Mouse (Mus musculus) spleen, postnatal 10 days (tissue): ENCODE results near the gene Micu2.
"Not testable (repeated sequence)": the region's sequence is repeated elsewhere in the genome, so short reads cannot be mapped to it uniquely, and the experiment has no call there.

Source experiments
- DNase-seq, 2 experiments: peaks; one replicate each; pipeline ENCODE4 v3.0.0; 2021 to 2022; ENCODE audit warnings: low spot score in 2 of 2

Gene Micu2

DNA sequence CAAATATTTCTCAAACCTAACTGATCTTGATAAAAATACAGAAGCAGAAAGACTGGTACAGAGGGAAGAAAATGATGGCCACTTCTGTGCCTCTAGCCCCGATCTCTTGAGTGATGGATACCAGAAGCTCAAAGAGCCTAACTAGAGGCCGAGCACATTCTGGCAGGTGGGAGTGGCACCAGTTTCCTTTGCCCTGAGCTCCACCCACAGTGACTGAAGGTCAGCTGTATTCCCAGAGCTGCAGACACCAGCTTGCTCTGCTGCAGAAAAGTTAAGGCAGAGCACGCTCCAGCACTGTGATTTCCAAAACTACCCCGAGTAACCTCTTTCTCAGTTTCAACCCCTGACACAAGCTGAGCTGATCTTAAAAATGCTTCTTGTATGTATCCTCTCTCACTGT lies 37.2 kb downstream of the Micu2 start:
- DNase-seq: no peak

DNA sequence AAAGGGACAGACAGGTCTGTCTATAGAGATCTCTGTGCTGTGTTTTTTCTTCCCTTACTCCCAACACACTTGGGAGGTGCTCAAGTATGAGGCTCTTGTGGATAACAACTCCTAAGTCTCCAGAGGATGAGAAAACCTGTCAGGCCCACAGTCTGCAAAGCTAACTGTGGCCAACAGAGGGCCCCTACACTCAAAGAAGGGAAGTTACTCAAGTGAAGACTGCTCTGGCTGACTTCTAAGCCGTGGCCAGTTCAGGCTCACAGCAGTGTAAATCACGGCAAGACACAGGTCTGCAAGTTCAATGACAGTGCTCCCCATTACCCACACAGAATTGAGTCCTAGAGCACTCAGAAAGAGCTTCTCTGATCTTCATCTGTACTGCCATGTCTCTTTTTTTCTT lies 48.0 kb downstream of the Micu2 start:
- peak in 1 of 2 experiments; percentile 38 for DNase-seq

GRCm38 (mm10) chr14:57945834-57946233 lies 53.2 kb downstream of the Micu2 start:
- no peak for DNase-seq

DNA sequence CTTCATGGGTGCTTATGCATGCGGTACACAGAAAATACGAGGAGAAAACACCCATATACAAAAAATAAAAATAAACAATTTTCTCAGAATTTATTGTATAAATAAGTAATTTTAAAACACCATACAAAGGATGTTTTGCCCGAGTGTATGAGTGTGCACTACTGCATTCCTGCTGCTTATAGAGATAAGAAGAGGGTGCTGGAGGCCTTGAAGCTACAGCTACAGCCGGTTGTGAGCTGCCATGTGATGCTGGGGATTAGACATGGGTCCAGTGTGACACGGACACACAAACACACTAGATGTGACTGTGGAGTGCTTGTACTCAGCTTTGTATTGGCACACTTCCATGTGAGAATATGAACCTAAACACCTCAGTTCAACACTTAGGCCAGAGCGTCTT lies 61.8 kb downstream of the Micu2 start:
- no peak for DNase-seq

- DNase-seq: no peak
Measured at GRCm38 (mm10) chr14:57934666-57935065, 64.4 kb downstream of the Micu2 start.

DNA sequence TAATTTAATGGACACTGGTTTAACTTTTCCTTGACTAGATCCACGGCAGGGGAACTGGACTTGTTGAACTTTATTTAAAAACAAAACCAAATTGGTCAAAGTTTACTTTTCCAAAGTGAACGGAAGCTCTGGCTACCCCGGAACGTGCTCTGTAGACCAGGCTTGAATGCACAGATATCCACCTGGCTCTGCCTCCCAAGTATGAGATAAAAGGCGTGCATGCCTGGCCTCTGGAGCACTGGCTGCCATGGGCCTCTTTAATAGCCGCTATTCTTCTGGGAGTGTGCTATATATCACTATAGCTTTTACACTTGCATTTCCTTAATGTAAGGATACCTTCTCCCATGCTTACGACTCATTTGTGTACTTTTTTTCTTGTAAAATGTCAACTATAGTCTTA lies 65.5 kb downstream of the Micu2 start:
- no peak for DNase-seq

- no peak for DNase-seq
Measured at GRCm38 (mm10) chr14:57932881-57933443, 66.1 kb downstream of the Micu2 start.

- no peak for DNase-seq
Measured at GRCm38 (mm10) chr14:57921428-57922131, 77.5 kb downstream of the Micu2 start.

- no peak for DNase-seq
Measured at GRCm38 (mm10) chr14:57920568-57921310, 78.3 kb downstream of the Micu2 start.

DNA sequence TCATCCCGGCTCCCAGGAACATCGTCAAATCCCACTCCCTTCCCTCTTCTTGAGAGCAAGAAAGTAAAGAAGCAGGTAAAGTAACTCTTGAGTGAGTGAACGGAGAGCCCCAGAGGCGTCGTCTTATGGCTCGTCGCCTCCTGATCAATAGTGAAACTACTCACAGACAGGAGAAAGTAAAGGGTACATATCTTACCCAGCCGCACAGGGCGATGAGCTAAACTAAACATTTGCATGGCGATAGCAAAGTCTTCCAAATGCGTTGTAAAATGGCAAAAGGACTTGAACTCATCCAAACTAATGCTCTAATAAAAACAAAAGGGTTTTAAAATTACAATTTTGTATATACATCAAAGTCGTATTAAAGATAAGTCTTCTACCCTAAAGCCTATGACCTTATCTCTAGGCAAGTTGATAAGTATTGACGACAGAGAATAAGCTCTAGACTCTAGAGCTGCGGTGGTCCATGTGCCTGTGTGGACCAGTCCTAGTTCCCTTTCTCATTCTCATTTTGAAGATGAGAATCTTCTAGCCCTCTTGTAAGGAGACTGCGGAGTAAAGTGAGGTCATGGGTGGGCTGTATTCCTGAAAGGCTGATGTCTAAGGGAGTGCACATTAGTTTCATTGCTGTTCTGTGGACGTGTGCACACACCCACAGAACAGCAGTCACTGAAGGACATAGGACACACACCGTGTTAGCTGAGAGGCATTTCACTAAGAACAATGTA lies 79.8 kb downstream of the Micu2 start:
- DNase-seq: no peak

GRCm38 (mm10) chr14:57915341-57915740 lies 83.7 kb downstream of the Micu2 start:
- DNase-seq: no peak

- not testable (repeated sequence) for DNase-seq
Measured at GRCm38 (mm10) chr14:57912211-57913007, 86.7 kb downstream of the Micu2 start.

DNA sequence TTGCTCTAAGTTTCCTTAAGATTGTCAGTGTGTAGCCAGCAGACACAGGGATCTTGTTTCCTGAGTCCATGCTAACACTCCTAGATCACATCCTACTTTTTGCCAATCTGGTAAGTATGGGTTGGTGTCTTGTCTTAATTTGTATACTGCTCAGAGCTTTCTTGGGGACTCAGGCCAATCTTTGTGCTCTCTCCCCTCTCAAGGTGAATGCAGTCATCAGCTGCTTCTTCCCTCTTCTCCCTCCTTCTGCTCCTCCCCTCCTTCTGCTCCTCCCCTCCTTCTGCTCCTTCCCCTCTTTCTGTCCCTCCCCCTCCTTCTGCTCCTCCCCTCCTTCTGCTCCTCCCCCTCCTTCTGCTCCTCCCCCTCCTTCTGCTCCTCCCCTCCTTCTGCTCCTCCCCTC lies 87.3 kb downstream of the Micu2 start:
- not testable (repeated sequence) for DNase-seq

DNA sequence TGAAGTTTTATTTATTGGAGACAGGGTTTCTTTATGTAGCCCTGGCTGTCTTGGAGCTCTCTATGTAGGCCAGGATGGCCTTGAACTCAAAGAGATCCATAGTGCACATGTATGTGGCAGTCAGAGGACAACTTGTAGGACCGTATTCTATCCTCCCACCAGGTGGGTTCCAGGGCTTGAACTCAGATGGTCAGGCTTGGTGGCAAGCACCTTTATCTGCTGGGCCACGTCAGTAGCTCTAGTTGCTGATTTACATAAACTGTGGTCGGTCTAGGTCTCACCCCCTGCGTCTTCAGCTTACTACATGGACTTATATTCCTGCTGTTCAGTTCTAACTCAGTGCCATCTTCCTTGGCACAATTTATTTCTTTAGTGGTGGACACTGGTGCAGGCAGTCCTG lies 87.7 kb downstream of the Micu2 start:
- no peak for DNase-seq

GRCm38 (mm10) chr14:57910501-57911068 lies 88.5 kb downstream of the Micu2 start:
- DNase-seq: peak; percentile 70 to 88

DNA sequence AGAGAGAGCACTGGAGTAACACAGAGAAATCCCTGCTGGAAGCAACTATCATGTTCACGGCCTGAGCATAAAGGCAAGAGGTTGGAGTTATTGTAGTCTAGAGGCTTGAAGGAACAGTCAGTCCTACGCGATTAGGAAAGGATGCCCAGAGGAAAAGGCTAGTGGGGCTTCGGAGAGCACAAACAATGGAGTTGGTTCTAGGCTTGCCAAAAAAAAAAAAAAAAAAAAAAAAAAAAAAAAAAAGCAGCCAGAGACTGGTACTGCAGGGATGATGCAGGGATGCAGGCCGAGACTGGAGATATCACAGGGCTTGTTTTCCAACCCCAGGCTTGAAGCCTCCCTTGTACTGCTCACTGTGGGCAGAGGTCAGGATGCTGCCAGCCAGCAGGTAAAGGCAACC lies 89.8 kb downstream of the Micu2 start:
- DNase-seq: no peak

DNA sequence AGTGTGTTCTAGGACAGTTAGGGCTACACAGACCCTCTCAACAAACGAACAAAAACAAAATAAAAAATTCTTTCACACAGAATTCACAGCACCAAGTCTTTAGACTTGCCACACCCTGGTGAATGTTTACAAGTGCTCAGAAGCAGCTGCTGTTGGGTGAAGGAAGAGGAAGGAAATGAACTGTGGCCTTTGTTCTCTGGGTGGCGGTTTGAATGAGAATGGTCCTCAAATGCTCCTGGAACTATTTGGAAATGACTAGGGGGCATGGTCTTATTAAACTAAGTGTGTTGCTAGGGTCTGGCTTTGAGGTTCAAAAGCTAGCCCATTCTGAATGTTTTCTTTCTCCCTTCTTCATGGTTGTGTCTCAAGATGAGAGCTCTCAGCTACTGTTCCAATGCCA lies 90.6 kb downstream of the Micu2 start:
- no peak for DNase-seq

- no peak for DNase-seq
Measured at GRCm38 (mm10) chr14:57901998-57902397, 97.1 kb downstream of the Micu2 start.

DNA sequence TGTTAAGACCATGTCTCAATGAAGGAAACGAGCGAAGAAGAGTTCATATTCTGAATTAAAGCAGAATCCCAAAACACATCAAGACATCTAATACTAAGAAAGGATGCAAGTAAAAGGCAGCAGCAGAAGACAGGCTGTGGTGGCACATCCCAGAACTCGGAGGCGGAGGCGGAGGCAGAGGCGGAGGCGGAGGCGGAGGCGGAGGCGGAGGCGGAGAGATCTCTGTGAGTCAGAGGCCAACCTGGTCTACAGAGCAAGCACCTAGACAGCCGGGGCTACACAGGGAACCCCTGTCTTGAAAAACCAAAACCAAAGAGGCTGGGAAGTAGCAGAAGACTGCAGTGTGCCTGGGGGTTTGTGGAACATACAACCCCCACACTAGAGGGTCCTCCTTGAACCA lies 102.2 kb downstream of the Micu2 start:
- no peak for DNase-seq

DNA sequence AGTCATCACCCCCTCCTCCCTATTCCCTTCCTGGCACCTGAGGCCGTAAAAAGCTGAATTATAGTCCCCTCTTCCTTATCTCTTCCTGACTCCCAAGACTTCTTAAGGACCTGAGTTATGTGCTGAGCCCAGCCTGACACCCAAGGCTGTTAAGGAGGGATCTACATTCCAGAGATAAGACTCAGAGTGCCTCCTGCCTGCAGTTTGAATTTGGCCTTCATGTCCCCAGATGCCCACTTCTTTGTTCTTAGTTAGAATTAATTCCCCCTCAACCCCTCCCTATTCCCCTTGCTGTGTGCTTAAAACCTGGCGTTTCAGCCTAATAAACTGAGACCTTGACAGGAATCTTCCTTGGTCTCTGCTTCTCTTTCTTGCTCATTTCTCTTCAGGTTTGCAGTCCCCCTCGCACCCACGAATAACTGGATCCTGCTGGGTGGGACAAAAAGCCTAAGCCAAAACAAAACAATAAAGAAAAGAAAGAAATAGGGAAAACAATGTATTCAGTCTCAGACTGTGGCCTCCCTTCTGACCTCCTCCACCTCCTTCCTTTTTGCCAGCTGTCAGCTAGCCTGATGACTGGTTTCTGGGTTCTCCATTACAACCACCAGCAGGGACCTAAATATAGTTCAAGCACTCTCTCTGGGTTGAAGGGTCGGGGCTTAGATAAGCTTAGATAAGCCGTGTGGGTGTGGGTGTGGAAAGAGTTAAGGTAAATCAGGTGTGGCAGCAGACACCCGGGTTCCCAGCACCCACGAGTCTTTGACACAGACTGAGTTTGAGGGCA lies 102.8 kb downstream of the Micu2 start:
- DNase-seq: not testable (repeated sequence)
